Mouse (Mus musculus) retina, postnatal 7 days (tissue): Measurements from ENCODE around the gene Ddx23.

Source experiments
- DNase-seq: peaks from one replicate; pipeline ENCODE4 v3.0.0-alpha.2; 2012; ENCODE audit warnings: low read depth, low spot score

The Ddx23 gene

DNA sequence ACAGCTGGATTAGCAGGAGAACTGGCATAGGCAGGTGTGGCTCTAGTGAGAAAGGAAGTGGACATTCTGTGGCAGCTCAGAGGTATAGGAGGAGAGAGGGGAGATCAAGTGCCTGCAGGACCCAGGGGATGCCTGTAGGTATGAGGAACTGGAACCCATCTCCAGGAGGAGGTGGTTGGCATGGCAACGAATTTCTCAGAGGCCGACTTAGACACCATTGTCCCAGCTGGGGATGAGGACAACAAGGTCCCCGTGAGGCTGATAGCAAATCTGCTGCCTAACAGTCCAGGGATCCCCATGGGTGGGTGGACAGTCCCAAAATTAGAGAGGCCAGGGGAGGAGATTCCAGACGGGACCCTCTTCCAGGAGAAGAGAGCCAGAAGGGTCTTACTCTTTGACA lies 29.8 kb downstream of the Ddx23 start:
- DNase-seq: no peak

DNA sequence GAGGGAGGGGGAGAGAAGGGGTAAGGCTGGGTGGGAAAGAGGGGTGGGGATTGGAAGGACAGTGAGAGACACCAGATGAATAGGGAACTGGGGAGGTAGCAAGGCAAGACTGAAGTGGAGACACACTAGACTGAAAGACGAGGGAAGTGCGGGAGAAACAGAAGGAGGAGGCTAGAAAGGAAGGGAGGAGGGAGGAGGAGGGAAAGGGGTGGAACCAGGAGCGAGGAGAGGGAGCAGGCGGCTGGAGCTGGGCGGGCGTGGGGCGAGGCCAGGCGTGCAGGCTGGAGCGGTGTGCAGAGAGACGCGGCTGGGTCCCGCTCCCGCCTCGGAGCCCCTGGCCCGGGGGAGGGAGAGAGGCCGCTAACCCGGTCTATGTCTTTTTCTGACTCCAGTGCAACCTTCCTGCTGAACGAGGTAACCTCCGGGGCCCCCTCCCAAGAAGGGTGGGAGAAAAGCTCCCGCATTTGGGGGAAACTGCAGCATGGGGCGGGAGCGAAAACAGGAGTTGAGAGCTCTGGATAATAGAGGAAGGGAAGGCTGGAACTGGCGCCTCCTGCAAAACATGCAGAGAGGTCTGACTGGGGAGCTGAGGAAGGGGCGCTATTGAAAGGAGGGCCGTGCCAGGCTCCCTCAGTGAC lies 30.5 kb downstream of the Ddx23 start:
- no peak for DNase-seq

DNA sequence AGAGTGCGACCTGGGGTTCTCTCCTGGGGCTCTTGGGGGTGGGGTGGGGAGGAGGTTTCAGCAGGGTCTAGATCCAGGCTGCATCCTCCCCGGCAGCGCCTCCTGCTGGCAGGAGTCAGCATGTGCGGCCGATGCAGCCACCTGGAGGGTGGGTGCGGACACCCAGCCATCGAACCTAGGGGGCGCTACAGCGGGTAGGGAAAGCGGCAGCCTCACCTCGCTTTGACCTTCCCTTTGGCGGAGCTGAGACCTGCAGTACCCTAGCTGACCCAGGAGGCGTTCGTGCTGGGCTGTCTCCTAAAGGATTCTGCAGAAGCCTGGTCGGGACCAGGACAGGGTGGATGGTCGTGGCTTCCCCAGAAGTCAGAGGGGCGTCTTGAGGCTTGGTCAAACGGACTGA lies 31.2 kb downstream of the Ddx23 start:
- peak; percentile 80 for DNase-seq

DNA sequence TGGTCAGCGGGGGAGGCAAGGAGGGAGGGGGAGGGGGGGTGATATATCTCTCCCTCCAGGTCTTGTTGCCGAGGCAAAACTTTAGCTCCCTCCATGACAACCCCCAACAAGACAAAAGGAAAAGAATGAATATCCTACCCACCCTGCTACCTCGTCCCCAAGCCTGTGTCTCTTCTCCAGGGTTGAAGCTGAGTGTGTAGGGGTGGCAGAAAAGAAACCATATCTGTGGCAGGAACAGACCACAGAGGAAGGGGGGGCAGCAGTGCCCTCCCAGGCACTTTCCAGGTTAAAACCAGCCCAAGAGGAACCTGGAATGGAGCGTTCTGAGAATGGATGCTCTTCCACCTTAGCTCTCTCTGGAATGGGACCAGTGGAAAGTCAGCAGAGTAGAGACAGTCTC lies 32.2 kb downstream of the Ddx23 start, which contains the start of gene Cacnb3:
Gene Cacnb3 (plus strand): TSS at position 301 of the 400 bp plus-strand sequence.
- DNase-seq: no peak

DNA sequence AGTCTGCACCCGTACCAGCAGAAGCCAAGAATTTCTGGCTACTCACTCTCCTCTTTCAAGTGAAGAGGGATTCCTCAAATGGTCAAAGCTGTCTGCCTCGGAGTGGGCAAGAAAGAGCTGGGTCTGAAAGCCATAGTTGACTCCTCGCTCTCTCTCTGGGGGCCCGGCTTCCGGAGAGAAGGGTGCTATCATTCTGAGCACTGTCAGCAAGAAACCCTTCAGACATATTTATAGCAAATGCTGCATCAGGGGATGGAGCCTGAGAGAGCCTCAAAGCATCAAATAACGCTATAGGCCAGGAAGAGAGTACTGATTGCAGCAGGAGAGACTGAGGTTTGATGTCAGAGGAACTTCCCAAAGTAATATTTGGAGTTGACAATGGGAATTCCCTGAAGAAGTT lies 33.2 kb downstream of the Ddx23 start:
- DNase-seq: no peak

DNA sequence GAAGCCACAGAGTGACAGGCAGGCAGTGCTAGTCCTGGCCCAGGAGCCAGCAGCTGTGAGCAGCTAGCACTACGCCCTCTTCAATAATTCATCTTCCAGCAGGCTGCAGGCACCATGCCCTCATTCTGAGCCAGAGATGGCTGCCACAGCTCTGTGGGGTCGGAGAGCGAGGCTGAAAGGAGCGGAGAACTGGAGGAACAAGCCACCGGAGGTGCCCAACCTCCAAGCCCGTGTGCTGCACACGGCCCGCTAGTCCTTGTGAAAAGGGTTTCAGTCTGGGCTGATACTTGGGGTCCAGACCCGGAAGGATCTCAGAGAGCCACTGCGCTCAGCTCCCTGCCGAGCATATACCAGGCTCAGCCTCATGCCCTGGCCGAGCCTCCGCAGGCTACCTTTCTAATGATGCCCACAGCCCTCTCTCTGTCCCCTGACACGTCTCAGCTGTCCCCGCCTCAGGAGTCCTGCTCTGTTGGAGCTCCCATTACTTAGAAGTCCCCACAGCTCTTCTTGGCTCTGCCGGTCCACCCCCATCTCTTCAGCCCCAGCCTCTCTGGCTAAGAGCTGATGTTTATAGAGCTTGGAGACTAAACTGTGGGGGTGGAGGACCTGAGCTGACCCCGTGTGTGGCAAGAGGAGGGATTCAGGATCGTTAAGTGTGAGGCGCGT lies 34.0 kb downstream of the Ddx23 start:
- DNase-seq: no peak

DNA sequence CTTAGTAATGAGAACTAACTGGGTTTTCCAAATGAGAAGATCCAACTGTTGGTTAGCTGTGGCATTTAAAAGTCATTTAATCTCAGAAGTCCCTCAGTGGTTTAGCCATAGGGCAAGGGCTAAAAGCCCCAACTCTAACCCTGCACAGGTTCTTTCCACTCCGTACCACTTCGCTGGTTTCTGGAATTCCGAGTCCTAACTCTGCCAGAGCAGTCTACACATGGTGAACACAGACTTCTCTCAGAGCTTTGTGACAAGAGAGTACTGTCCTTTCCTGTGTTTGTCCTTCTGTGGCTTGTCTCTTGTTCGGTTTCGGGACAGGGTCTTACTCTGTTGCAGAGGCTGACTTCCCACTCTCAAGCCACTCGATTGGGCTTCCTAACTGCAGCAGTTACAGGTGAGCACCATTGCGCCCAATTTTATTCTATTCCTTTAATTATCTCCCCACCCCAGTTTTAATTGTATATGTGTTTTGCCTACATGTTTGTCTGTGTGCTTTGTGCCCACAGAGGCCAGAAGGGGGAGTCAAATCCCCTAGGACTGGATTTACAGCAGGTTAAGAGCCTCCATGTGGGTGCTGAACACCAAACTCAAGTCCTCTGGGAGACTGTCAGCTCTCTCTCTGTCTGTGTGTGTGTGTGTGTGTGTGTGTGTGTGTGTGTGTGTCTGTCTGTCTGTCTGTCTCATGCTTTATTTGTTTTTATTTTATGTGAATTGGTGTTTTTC lies 36.0 kb downstream of the Ddx23 start:
- no peak for DNase-seq

DNA sequence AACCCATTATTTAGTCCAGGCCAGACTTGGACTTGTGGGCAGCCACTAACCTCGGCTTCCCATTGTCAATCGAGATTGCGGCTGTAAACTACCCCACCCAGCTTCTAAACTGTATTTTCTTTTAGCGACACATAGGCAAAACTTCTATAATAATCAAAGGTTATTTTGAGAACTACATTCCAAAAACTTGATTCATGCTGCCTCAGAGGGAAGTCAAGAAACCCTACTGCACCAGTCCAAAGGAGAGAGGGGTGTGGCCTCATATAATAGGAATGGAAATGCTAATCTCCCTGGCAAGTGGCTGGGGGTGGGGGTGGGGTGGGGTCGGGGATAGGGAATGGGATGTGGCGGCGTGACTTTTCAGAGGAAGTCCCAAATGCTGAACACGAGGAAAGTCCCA lies 36.6 kb downstream of the Ddx23 start:
- no peak for DNase-seq

DNA sequence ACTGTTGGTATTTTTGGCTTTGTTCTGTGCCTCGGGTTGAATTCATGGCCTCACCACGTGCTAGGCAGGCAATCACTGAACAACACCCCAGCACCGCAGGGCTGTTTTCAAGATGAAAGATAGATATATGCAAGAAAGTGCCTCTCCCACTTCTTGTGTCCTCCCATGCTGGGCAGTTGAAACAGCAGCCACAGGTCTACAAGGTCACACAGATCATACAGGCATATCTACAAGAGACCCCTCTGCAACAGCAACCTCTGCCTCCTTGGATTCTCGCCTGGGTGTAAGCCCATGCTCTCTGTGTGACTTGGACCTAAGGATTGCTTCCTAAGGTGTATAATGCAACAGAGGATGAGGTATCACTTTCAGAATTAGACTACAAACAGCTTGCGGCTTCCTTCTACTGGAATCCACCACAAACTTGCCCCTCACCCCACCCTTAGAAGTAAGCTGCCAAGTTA lies 39.3 kb downstream of the Ddx23 start:
- no peak for DNase-seq

DNA sequence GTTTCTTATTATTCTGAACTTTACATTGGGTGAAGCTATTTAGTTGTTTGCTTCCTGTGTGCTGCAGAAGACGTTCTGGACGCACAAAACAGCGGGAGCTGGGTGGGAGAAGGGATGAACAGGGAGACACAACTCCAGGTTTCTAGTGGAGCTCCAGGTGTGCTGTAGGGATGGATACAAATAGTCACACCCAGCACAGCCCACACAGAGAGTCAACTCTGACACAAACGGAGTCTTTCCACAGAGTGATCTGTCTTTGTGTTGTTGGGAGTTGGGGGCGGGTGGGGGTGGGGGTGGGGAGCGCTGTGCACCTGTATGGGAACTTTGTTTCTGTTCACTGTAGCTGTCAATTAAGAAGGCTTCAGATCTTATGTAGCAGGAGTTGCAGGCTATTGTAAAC lies 40.0 kb downstream of the Ddx23 start:
- no peak for DNase-seq

DNA sequence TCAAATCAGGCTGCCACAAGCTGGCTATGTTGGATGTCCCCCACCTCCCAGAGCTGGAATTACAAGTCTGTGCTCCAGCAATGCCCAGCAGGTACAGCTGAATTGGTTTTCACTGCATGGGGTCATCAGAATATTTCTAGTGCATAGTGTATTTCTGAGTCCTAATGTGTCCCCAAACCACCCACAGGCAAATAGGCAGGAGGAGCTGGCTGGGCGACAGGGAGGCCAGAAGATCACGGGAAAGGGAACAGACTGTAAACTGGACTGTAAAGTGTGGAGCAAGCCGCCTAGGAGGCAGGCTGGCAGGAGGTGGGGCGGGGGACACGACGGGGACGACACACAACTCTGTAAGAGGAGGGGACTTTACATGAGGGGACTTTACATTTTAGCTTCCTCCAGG lies 40.5 kb downstream of the Ddx23 start:
- DNase-seq: no peak

DNA sequence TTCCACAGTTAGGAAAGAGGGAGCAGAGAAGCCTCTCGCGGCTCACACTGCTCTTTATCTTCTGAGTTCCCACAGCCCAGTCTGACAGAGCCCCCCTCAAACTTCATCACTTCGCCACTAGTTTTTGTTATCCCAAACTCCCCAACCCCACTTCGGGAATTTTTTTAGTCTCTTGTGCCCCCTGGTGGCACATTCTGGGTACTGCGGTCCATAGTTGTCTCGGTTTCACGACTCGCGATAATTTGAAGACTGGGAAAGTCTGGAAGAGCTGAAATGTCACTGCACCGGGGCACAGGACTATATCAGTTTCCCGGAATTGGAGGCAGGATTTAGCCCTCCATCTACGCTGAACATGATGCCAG lies 45.5 kb downstream of the Ddx23 start:
- DNase-seq: no peak

DNA sequence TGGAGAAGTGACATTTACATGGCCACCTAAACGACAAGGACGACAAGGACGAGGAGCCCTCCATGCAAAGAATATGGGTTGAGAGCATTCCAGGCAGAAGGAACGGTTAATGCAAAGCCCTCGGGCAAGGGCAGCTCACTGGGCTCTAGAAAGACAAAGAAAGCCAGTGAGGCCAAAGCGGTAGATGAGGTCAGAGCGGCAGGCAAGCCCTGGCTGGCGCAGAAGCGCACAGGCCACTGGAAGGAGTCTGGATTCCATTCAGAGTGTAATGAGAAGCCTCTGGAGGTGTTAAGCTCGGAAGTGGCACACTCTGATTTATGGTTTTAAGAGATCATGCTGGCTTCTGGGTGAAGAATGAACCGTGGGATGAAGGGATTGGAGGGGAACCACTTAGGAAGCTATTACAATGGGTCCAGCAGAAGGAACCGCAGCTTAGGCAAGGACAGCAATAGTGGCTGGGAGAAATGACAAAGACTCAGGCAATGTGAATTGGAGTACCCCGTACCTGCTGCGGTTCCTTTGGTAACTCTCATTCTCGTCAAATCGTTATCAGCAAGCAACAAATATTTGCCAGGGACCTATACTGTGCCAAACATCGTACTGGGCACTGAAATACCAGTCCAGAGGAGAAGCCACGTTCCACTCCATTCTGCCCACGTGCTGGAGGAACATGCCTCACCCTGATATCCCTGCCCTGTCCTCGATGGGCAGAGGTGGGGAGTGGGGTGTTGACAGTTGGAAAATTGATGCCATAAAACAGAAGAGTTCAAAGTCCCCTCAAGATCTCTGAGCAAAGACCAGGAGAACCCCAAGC lies 46.1 kb downstream of the Ddx23 start:
- no peak for DNase-seq

DNA sequence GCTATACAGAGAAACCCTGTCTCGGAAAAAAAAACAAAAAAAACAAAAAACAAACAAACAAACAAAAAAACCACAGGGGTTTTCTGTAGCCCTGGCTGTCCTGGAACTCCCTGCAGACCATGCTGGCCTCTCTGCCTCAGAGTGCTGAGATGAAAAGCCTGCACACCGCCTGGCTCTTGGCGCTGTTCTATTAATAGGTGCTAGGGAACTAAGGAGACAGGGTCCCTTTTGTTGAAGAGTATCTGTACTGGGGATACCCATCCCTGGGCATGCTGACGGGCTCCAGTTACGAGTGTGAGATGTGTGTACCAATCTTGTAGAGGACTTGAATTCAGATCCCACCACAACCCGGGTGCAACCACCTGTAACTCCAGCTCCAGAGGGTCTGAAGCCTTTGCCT lies 46.9 kb downstream of the Ddx23 start:
- no peak for DNase-seq

DNA sequence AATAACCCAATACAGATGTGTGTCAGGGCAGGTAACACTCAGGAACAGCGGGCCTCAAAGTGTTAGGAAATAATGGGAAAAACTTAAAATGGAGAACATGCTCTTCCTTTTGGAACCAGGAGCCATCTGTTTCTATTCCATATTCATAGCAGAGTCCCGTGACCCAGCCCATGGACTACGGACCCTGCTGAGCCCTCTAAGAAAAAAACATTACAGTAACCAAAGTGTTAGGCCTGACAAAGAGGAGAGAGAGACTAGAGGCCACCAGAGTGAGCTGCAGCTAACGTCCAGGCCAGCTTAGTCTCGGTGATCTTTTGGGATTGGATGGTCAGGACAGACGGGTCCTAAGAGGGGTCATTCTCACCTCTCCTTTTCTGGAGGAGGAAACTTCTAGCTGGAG lies 47.7 kb downstream of the Ddx23 start:
- no peak for DNase-seq

DNA sequence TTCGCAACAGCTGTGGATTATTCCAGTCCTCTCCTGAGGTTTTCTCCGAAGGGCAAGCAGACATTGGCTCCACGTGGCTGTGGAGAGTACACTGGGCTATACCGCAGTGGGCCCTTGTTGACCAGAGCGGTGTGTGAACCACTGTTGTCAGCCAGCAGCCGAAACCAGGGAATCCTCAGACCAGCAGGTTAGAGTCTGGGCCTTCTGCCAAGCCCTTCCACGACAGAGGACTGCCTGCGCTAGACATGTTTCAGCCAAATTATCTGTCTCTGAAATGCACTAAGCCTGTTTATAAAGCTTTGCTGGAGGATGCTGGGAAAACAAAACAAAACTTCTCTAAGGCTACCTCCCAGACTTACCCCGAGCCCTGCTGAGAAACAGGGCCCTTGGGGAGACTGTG lies 48.1 kb downstream of the Ddx23 start:
- DNase-seq: no peak

DNA sequence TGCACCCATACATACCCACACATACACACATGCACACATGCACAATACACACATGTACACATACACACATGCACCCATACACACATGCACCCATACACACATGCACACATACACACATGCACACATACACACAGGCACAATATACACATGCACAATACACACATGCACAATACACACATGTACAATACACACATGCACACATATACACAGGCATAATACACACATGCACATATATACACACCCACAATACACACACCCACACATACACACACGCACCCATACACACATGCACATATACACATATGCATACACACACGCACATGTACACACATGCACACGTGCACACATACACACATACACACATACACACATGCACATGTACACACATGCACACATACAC lies 50.5 kb downstream of the Ddx23 start:
- no peak for DNase-seq

DNA sequence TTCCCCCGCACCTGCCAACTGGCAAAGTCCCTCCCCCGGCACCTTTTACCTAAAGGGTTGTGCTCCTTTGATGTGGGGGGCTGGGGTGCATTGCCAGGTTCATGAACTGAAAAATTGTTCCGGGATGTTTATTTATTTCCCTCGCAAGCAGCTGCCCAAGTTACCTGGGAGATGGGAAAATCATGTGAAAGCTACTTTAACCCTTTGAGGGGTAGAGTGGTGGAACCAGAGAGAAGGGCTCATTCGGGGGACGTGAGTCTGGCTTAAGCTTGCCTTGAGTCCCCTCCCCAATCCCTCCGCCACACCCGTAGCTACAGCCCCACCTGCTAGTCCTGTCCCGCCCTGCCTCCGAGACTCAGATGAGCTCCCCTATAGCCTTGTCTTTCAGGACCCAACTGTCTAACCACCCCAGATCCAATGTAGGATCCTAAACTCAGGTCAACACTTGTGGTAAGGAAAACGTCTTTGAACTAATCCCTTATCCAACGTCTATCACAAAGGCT lies 52.5 kb downstream of the Ddx23 start:
- DNase-seq: no peak

DNA sequence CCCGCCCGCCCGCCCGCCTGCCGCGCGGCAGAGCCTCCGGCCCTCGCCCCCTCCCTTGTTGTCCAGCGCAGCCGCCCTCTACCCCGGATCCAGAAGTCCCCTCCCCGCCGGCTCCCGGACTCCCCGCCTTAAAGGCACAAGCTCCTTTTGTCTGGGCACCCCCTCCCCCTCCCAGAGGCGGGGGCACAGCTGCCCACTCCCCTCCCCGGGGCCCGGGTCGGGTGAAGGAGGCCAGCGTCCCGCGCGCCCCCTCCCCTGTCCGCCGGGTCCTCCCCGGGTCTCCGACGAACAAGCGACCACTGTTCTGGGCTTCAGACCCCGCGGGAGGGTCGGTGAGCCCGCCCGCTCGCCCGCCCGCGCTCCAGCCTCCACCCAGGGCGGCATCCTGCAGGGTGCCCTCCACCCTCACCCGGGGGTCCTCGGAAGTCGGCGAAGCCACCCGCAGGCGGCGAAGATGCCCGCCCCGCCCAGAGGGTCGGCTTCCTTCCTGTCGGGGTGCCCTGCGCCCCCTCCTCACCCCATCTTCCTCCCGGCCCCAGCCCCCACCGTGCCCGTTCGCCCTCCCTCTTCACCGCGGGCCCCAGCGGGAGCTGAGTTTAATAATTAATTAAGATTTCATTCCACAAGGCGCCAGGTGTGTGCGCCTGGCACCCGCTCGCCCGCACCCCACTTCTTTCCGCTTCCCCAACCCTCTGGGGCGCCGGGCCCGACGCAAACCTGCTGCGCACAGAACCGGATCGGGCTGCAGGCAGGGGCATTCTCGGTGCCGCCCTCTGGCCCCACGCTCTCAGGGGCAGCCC lies 53.2 kb downstream of the Ddx23 start, which contains the start of gene Adcy6:
Gene Adcy6 (minus strand): TSS at position 746 of the 800 bp plus-strand sequence.
- peak; percentile 73 for DNase-seq

DNA sequence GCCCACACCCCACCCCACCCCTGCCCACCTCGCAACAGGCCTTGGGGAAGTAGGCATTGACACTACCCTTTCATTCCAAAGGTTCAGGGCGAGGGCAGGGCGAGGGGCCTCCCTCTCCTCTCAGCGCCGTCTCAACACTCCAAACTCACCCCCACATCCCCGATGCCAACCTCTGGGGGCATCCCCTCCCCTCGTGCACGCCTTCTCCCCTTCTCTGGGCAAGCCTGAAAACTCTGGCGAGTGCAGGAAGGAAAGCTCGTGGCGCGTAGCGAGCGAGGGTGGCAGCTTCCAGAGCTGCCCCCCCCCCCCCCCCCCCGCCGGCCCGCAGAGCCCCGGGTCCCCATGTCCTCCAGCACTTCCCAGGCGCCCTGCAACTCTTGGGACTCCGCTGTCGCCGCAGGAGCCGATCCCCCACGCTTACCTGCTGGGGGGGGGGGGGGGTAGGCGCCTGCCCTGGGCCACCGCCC lies 53.9 kb downstream of the Ddx23 start:
- DNase-seq: no peak
